Mouse (Mus musculus) ES-E14 (cell line): ENCODE results near the gene Gstp3. TPM values are rescaled to one million over a fixed set of nuclear protein-coding genes. Genes with fewer than 3 reads are reported as not detected.
A peak's percentile ranks its signal among the peaks of the same experiment; 100 is the strongest.

ENCODE experiments used
- DNase-seq: peaks from one replicate; pipeline ENCODE4 v3.0.0-alpha.2; 2013; ENCODE audit warnings: low read depth, low spot score
- H3K27ac ChIP-seq: 2 replicates; pipeline ENCODE4 v1.5.1; 2012; ENCODE audit warnings: low read depth, mild to moderate bottlenecking, low read length, moderate library complexity, mixed read lengths; ENCODE audit not compliant: poor library complexity, insufficient read depth, severe bottlenecking
- H3K36me3 ChIP-seq: 2 replicates; pipeline ENCODE4 v1.6.1; 2012; ENCODE audit warnings: mild to moderate bottlenecking, low read length, moderate library complexity, mixed read lengths; ENCODE audit not compliant: control insufficient read depth, poor library complexity, insufficient read depth, severe bottlenecking
- H3K4me1 ChIP-seq, 2 experiments: fragments of 150-350 bp in 1 of 2; sonication (generic) in 1 of 2; 2 replicates each; pipeline ENCODE4 v1.6.1; 2012; ENCODE audit warnings: low read length in 2 of 2, mild to moderate bottlenecking in 1 of 2, mixed read lengths in 1 of 2; ENCODE audit not compliant: control insufficient read depth in 2 of 2, insufficient read depth in 2 of 2, poor library complexity in 1 of 2
- H3K4me3 ChIP-seq, 2 experiments: fragments of 150-350 bp in 1 of 2; sonication (generic) in 1 of 2; 2 replicates each; pipeline ENCODE4 v1.5.1; 2012; ENCODE audit warnings: low read length in 2 of 2, low read depth in 1 of 2, mild to moderate bottlenecking in 1 of 2, mixed read lengths in 1 of 2; ENCODE audit not compliant: insufficient read depth in 1 of 2, poor library complexity in 1 of 2, severe bottlenecking in 1 of 2
- H3K9ac ChIP-seq: 2 replicates; pipeline ENCODE4 v1.6.1; 2012; ENCODE audit warnings: low read depth, mild to moderate bottlenecking, low read length, mixed read lengths; ENCODE audit not compliant: poor library complexity, insufficient read depth, severe bottlenecking
- H3K9me3 ChIP-seq: fragments of 150-350 bp; sonication (generic); 2 replicates; pipeline ENCODE4 v1.6.1; 2012; ENCODE audit warnings: low read depth, mild to moderate bottlenecking, low read length; ENCODE audit not compliant: control insufficient read depth, insufficient read depth
- CHD2 ChIP-seq: IDR thresholded peaks from 2 replicates; pipeline ENCODE4 v1.6.1; 2014; ENCODE audit warnings: mild to moderate bottlenecking, low read depth, low read length, inconsistent platforms
- HCFC1 ChIP-seq: IDR thresholded peaks from 2 replicates; pipeline ENCODE4 v1.6.1; 2012; ENCODE audit warnings: low read length, inconsistent platforms, borderline replicate concordance; ENCODE audit not compliant: insufficient read depth
- MAFK ChIP-seq: IDR thresholded peaks from 2 replicates; pipeline ENCODE4 v1.6.1; 2014; ENCODE audit warnings: mild to moderate bottlenecking, low read depth, low read length, inconsistent platforms; ENCODE audit not compliant: insufficient read depth
- ZC3H11A ChIP-seq: IDR thresholded peaks from 2 replicates; pipeline ENCODE4 v1.6.1; 2012; ENCODE audit warnings: low read depth, mild to moderate bottlenecking, inconsistent platforms, low read length, borderline replicate concordance
- ZNF384 ChIP-seq: IDR thresholded peaks from 2 replicates; pipeline ENCODE4 v1.6.1; 2012; ENCODE audit warnings: low read depth, low read length, inconsistent platforms
- in situ Hi-C, 2 experiments: fragments of 600-800 bp; cut with MboI; formaldehyde crosslinking; loops; one replicate each; pipeline ENCODE4 v1.15.1; 2025; ENCODE audit warnings: low sequenced_read_pairs in 2 of 2, inconsistent platforms in 1 of 2; ENCODE audit not compliant: unreplicated experiment in 2 of 2
- total RNA-seq: library from RNA; depleted of rRNA; stranded (reverse); fragments of 300-350 nt; gene quantifications from 2 replicates; pipeline ENCODE4 v1.2.3, GENCODE M21; 2012

The Gstp3 gene
- total RNA-seq, 1 experiment, result 3.4 TPM

GRCm38 (mm10) chr19:4058581-4058980 lies 788 bp downstream of the Gstp3 start:
- peak overlapping the region; percentile 9; the same call in 1 of the 2 replicates for H3K27ac ChIP-seq
- H3K4me3 ChIP-seq, result peak overlapping the region in 1 of 2 experiments; percentile 61; a peak in 1 of 4 replicates
- no peaks in the 10 kb centered on the region for H3K9me3 ChIP-seq
- H3K4me1 ChIP-seq, result peaks cover 16 to 36% of the 10 kb centered on the region in 2 experiments; a peak in 3 of 4 replicates
- no peak for DNase-seq
- H3K9ac ChIP-seq, result no peak overlapping the region
- in situ Hi-C loops, result no loop called here
- no peaks in the 10 kb centered on the region for H3K36me3 ChIP-seq
- TF ChIP-seq ZNF384 (no peak), MAFK (no peak), ZC3H11A (no peak), CHD2 (no peak), HCFC1 (no peak)

DNA sequence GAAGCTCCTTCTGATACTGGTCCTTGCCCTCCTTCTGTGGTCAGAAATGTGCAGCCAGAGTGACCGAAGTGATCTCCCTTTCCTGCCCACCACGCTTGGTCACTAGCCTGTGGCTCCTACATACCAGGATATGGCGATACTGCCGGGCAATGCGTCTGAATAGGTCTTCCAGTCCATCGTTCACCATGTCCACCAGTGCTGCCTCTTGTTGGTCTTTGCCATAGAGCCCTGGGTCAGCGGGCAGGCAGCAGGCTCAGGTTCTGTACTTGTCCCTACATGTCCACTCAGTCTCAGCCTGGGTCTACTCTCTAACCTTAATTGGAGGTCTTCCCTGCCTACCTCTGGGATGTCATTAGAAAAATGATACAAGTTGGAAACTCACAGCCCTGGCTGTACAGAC lies 1.4 kb downstream of the Gstp3 start:
- H3K4me3 ChIP-seq, result no peak overlapping the region
- no peaks in the 10 kb centered on the region for H3K36me3 ChIP-seq
- TF ChIP-seq ZNF384 (no peak), HCFC1 (no peak), MAFK (no peak), ZC3H11A (no peak), CHD2 (no peak)
- no peaks in the 10 kb centered on the region for H3K9me3 ChIP-seq
- no peak overlapping the region for H3K9ac ChIP-seq
- H3K4me1 ChIP-seq, result peaks cover 16 to 36% of the 10 kb centered on the region in 2 experiments; a peak in 3 of 4 replicates
- H3K27ac ChIP-seq, result no peak overlapping the region
- no peak for DNase-seq
- in situ Hi-C loops, result no loop called here

- H3K4me1 ChIP-seq, result peaks cover 16 to 36% of the 10 kb centered on the region in 2 experiments; a peak in 3 of 4 replicates
- H3K27ac ChIP-seq, result no peak overlapping the region
- no peak overlapping the region for H3K9ac ChIP-seq
- in situ Hi-C loops, result no loop called here
- no peak overlapping the region for H3K4me3 ChIP-seq
- no peaks in the 10 kb centered on the region for H3K9me3 ChIP-seq
- no peak for TF ChIP-seq HCFC1
- TF ChIP-seq ZNF384, result no peak
- no peak for DNase-seq
- no peaks in the 10 kb centered on the region for H3K36me3 ChIP-seq
Measured at GRCm38 (mm10) chr19:4057389-4057788, 2.0 kb downstream of the Gstp3 start.

- Histone ChIP-seq H3K27ac (no peak overlapping the region), H3K9ac (peak overlapping the region; percentile 19; the same call in 1 of the 2 replicates), H3K36me3 (no peaks in the 10 kb centered on the region), H3K9me3 (no peaks in the 10 kb centered on the region), H3K4me3 (no peak overlapping the region), H3K4me1 (peaks cover 16 to 36% of the 10 kb centered on the region in 2 experiments; a peak in 3 of 4 replicates)
- in situ Hi-C loops, result no loop called here
- no peak for TF ChIP-seq HCFC1
- TF ChIP-seq MAFK, result no peak
- no peak for TF ChIP-seq ZNF384
- no peak for TF ChIP-seq ZC3H11A
- TF ChIP-seq CHD2, result no peak
- no peak for DNase-seq
Measured at GRCm38 (mm10) chr19:4056727-4057126, 2.6 kb downstream of the Gstp3 start.

DNA sequence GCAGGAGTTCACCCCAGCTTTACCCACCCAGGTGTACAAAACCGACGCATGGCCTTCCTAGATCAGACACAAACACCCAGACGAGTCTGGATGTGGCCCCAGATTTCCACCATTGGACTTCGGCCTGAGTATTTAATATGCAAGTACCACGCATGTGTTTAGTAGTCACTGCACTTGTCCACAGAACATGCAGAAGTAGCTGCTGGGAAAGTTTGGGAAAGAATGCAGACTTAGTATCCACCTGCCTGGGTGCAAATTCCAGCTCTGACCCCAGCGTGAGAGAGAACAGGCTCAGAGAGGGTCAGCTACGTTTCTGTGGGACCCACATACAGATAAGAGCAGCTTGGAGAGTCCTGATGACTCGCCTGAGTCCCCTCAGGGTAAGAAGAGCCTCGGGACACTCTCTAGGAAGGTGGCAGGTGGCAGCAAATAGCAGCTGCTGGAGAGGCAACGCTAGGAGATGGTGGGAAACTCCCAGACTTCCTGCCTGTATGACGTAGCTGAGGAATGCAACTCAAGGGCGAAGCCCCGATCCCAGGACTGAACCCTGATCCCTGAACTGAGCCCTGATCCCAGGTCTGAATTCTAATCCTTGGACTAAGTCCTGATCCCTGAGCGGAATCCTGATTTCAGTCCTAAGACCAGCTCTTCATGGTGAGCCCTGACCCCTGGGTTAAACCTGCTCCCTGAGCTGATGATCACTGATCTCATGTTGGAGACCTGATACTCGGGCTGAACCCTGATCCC lies 3.2 kb downstream of the Gstp3 start:
- Histone ChIP-seq H3K27ac (no peak overlapping the region), H3K4me1 (peaks cover 16 to 36% of the 10 kb centered on the region in 2 experiments; a peak in 3 of 4 replicates), H3K36me3 (no peaks in the 10 kb centered on the region), H3K4me3 (no peak overlapping the region), H3K9ac (peak overlapping the region; percentile 19; the same call in 1 of the 2 replicates), H3K9me3 (no peaks in the 10 kb centered on the region)
- no peak for DNase-seq
- TF ChIP-seq ZNF384 (no peak), HCFC1 (no peak), MAFK (no peak), CHD2 (no peak), ZC3H11A (no peak)
- in situ Hi-C loops, result no loop called here
